Mouse (Mus musculus) embryo, embryonic 11.5 days (tissue): Measurements from ENCODE around the gene Calml4.
A peak's percentile ranks its signal among the peaks of the same experiment; 100 is the strongest.
"Not testable (repeated sequence)": the region's sequence is repeated elsewhere in the genome, so short reads cannot be mapped to it uniquely, and the experiment has no call there.

Source experiments
- DNase-seq: peaks from one replicate; pipeline ENCODE4 v3.0.0-alpha.2; 2012; ENCODE audit warnings: low read depth, low spot score

Calml4 gene

GRCm38 (mm10) chr9:62835705-62836446, 22.0 kb upstream of the Calml4 start:
- no peak for DNase-seq

- no peak for DNase-seq
Measured at GRCm38 (mm10) chr9:62837611-62838010, 20.3 kb upstream of the Calml4 start.

- DNase-seq: no peak
Measured at GRCm38 (mm10) chr9:62838146-62838505, 19.8 kb upstream of the Calml4 start.

- peak; percentile 73 for DNase-seq
Measured at GRCm38 (mm10) chr9:62838506-62839171, 19.2 kb upstream of the Calml4 start, which contains the start of gene Cln6. TSS of gene Cln6 (plus strand) at chr9:62838785.

- no peak for DNase-seq
Measured at GRCm38 (mm10) chr9:62839172-62839770, 18.6 kb upstream of the Calml4 start.

GRCm38 (mm10) chr9:62843356-62844024, 14.4 kb upstream of the Calml4 start:
- no peak for DNase-seq

DNA sequence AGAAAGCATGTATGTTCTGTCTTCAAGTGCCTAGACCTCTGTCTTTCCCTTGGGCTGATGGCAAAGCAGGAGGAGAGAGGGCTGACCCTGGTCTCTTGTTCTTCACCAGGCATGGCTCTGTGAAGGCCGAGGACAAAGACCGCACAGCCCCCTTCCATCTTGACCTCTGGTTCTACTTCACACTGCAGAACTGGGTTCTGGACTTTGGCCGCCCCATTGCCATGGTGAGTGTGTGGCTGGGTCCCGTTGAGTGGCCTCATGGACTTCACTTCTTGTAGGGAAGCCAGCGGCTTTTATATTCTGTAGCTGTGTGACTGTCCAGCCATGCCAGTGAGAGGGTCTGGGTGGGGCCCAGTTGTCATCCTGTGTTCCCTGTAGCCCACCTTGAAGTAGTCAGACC, 13.4 kb upstream of the Calml4 start:
- no peak for DNase-seq

- DNase-seq: peak; percentile 82
Measured at GRCm38 (mm10) chr9:62847694-62848093, 10.2 kb upstream of the Calml4 start.

GRCm38 (mm10) chr9:62848641-62849040, 9.2 kb upstream of the Calml4 start:
- DNase-seq: no peak

GRCm38 (mm10) chr9:62851571-62851970, 6.3 kb upstream of the Calml4 start:
- DNase-seq: no peak

GRCm38 (mm10) chr9:62854483-62854882, 3.4 kb upstream of the Calml4 start:
- DNase-seq: no peak

GRCm38 (mm10) chr9:62857216-62857615, 664 bp upstream of the Calml4 start:
- no peak for DNase-seq

DNA sequence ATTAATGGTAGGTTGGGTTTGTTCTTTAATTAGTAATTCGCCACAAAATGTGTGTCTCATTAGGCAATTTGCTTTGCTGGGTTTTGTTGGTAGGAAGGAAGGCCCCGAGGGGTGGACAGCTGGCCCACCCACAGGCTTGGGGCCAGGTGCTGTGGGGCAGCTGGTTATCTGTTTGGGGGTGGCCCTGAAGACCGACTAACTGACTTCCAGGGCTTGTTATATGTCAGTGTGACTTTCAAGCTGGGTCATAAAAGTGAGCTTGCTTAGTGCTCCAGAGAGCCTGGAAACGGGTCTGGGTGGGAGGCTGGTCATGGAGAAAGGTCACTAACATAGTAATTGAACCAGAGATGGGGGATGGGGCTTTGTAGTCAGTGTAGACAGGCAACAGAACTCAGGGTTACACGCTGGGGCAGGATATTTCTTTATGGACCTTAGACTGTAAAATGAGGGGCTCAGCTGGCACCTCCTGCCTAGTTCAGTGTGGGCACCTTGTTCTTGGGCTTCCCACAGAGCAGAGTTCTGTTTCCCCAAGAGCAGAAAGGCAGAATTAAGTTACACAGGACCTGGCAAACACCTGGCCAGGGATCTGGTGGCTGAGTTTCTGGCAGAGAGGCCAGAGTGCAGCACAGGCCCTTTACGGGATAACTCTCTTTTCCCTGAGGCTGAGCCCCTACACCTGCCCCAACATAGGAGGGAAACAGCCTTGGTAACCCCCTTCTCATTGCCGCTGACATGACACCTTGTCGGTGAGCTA, 563 bp downstream of the Calml4 start:
- DNase-seq: peak; percentile 23

GRCm38 (mm10) chr9:62860102-62860501, 2.2 kb downstream of the Calml4 start:
- DNase-seq: not testable (repeated sequence)

GRCm38 (mm10) chr9:62860866-62861265, 3.0 kb downstream of the Calml4 start:
- no peak for DNase-seq

GRCm38 (mm10) chr9:62869236-62869635, 11.4 kb downstream of the Calml4 start:
- not testable (repeated sequence) for DNase-seq

DNA sequence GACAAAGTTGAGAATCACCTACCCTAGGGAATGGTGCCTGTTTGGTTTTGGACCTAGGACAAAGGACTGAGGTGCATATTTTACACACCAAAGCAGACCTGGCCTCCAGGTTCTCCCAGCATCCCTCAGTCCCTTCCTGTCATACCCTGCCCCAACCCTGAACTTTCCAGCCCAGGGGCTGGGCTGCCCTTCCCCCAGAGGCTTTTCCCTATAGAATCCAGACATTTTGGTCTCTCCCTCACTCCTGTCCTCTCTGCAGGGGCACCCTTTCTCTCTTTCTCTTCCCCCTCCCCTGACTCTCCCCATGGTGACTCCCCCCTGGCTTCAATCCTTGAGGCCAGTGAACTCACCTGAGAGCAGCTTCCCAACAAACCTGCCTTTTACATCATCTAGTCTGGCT, 12.8 kb downstream of the Calml4 start:
- DNase-seq: no peak

DNA sequence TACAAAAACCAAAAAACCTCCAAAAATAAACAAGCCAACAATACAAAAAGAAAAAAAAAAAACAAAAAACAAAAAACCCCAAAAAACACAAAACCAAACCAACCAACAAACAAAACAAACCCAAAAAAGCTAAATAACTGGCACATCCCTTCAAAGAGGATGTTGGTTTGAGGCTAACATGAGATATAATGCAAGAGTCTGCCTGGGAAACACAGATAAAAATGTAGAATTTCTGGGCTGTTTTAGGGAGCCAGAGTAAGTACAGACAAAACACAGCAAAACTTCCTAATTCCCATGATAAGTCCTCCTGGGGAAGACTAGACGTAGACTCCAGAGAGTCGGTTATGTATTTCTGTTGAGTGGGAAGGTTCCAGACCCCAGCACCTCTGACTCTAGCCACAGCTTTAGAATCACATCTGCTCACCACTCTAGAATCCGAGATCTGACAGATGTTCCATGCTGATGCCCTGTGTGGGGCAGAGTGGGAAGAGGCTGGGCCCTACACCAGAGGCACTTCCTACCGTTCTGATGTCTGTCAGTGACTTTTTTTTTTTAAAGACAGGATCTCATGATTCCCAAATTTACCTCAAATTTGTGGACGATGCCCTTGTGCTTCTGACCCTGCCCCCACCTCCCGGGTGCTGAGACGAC, 19.2 kb downstream of the Calml4 start:
- DNase-seq: no peak

GRCm38 (mm10) chr9:62877825-62878224, 19.9 kb downstream of the Calml4 start:
- no peak for DNase-seq

GRCm38 (mm10) chr9:62881871-62882270, 24.0 kb downstream of the Calml4 start:
- DNase-seq: no peak

DNA sequence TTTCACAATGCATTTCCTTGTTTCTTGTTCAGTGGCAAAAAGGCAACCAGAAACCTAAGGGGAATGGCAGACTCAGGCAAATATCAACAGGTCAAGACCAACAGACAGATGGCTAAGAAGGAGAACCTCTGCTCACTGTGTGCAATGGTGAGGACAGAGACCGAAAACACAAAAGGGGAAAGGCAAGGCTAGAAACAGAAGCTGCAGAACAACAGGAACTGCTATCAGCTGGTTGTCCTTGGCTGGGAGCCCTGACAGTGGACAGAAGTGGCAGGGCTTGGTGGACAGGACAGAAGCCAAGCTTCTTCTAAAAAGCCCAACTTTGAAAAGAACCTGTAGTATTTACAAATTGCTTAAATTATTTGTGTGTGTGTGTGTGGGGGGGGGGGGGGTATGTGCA, 36.6 kb downstream of the Calml4 start:
- DNase-seq: no peak
